Mouse (Mus musculus) liver, embryonic 14.5 days (tissue): ENCODE measurements around the gene Pprc1.

ENCODE experiments used
- CTCF ChIP-seq: IDR thresholded peaks from 2 replicates; pipeline ENCODE4 v1.5.1; 2016; ENCODE audit warnings: antibody characterized with exemption, low read depth, control low read depth
- EP300 ChIP-seq: IDR thresholded peaks from 2 replicates; pipeline ENCODE4 v1.6.1; 2016; ENCODE audit warnings: antibody characterized with exemption, low read depth

GRCm38 (mm10) chr19:45998694-45999217 lies 45.9 kb upstream of the Pprc1 start:
- TF ChIP-seq CTCF (no peak), EP300 (no peak)
